Mouse (Mus musculus): ENCODE results near the gene Hemgn.
A peak's percentile ranks its signal among the peaks of the same experiment; 100 is the strongest.

Gene Hemgn

GRCm38 (mm10) chr4:46412113-46412512 lies 1.2 kb downstream of the Hemgn start:
- DNase-seq (ENCODE audit: low read depth, low spot score) = peak; percentile 17

GRCm38 (mm10) chr4:46411489-46411888 lies 1.8 kb downstream of the Hemgn start:
- DNase-seq (ENCODE audit: low read depth, low spot score) = peak; percentile 62

GRCm38 (mm10) chr4:46410677-46411076 lies 2.6 kb downstream of the Hemgn start:
- DNase-seq (ENCODE audit: low read depth, low spot score) = no peak

- DNase-seq (ENCODE audit: low read depth, low spot score) = no peak
Measured at GRCm38 (mm10) chr4:46406966-46407703, 6.2 kb downstream of the Hemgn start.

GRCm38 (mm10) chr4:46404042-46404795 lies 9.1 kb downstream of the Hemgn start:
- DNase-seq (ENCODE audit: low read depth, low spot score) = peak; percentile 81

GRCm38 (mm10) chr4:46398839-46399238 lies 14.5 kb downstream of the Hemgn start:
- DNase-seq (ENCODE audit: low read depth, low spot score) = no peak

GRCm38 (mm10) chr4:46395736-46396135 lies 17.6 kb downstream of the Hemgn start:
- no peak for DNase-seq (ENCODE audit: low read depth, low spot score)

GRCm38 (mm10) chr4:46394388-46394787 lies 18.9 kb downstream of the Hemgn start:
- DNase-seq (ENCODE audit: low read depth, low spot score) = no peak

GRCm38 (mm10) chr4:46390390-46390970 lies 22.8 kb downstream of the Hemgn start:
- peak; percentile 90 for DNase-seq (ENCODE audit: low read depth, low spot score)

GRCm38 (mm10) chr4:46389612-46390341 lies 23.5 kb downstream of the Hemgn start:
- DNase-seq (ENCODE audit: low read depth, low spot score) = peak; percentile 69

GRCm38 (mm10) chr4:46389013-46389611 lies 24.2 kb downstream of the Hemgn start, which contains the start of gene Trmo:
Gene Trmo (minus strand): TSS chr4:46389437.
- DNase-seq (ENCODE audit: low read depth, low spot score) = peak; percentile 99

- DNase-seq (ENCODE audit: low read depth, low spot score) = peak; percentile 65
Measured at GRCm38 (mm10) chr4:46388556-46388955, 24.8 kb downstream of the Hemgn start.

- DNase-seq (ENCODE audit: low read depth, low spot score) = peak; percentile 70
Measured at GRCm38 (mm10) chr4:46374869-46375368, 38.4 kb downstream of the Hemgn start.

- DNase-seq (ENCODE audit: low read depth, low spot score) = peak; percentile 49
Measured at GRCm38 (mm10) chr4:46374455-46374854, 38.9 kb downstream of the Hemgn start.

GRCm38 (mm10) chr4:46371030-46371429 lies 42.3 kb downstream of the Hemgn start:
- DNase-seq (ENCODE audit: low read depth, low spot score) = no peak

GRCm38 (mm10) chr4:46370406-46370805 lies 42.9 kb downstream of the Hemgn start:
- DNase-seq (ENCODE audit: low read depth, low spot score) = no peak

GRCm38 (mm10) chr4:46369070-46369469 lies 44.2 kb downstream of the Hemgn start:
- DNase-seq (ENCODE audit: low read depth, low spot score) = no peak

- DNase-seq (ENCODE audit: low read depth, low spot score) = no peak
Measured at GRCm38 (mm10) chr4:46367487-46367959, 45.8 kb downstream of the Hemgn start.

- no peak for DNase-seq (ENCODE audit: low read depth, low spot score)
Measured at GRCm38 (mm10) chr4:46364360-46364759, 48.9 kb downstream of the Hemgn start.

- DNase-seq (ENCODE audit: low read depth, low spot score) = no peak
Measured at GRCm38 (mm10) chr4:46361258-46361657, 52.0 kb downstream of the Hemgn start.
